Mouse (Mus musculus) brain, embryonic 14.5 days (tissue): ENCODE measurements around the gene Nkain4. TPM values are rescaled to one million over a fixed set of nuclear protein-coding genes. Genes with fewer than 3 reads are reported as not detected.
A peak's percentile ranks its signal among the peaks of the same experiment; 100 is the strongest.

Experiments used
- DNase-seq: peaks from one replicate; pipeline ENCODE4 v3.0.0-alpha.2; 2011; ENCODE audit warnings: low read depth
- CTCF ChIP-seq: fragments of 200-500 bp; IDR thresholded peaks from 2 replicates; pipeline ENCODE4 v1.5.1; 2012; ENCODE audit warnings: inconsistent platforms, mild to moderate bottlenecking, moderate library complexity, borderline replicate concordance; ENCODE audit not compliant: insufficient read depth, insufficient read length; ENCODE audit errors: extremely low read depth
- POLR2A ChIP-seq: fragments of 200-500 bp; IDR thresholded peaks from 2 replicates; pipeline ENCODE4 v1.6.1; 2012; ENCODE audit warnings: mild to moderate bottlenecking, inconsistent platforms, borderline replicate concordance; ENCODE audit not compliant: poor library complexity, insufficient read depth, insufficient read length, severe bottlenecking; ENCODE audit errors: extremely low read depth
- polyA plus RNA-seq: library from polyadenylated mRNA; depleted of rRNA; stranded (reverse); fragments of >200 nt; gene quantifications from 2 replicates; pipeline ENCODE4 v1.2.3, GENCODE M21; 2012

The Nkain4 gene
- polyA plus RNA-seq, 1 experiment: 63.1 TPM

DNA sequence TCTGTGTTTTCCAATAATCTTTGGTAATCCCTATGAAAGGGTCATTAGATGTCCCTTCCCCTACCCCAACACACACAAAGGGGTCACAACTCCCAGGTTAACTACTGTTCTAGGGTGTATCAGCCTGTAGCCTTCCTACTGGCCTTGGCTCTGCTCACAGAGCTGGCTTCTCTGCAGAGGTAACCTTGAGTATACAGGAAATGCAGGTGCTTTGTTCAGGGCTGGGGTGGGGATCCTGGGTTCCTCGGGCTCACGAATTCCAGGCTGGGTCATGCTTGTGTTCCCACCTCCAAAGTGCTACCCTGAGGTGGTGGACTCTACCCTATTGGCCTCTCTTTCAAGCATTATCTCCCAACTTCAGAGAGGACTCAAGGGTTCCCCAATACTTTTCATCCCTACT, 31.1 kb upstream of the Nkain4 start:
- no peak for DNase-seq
- TF ChIP-seq POLR2A: no peak
- TF ChIP-seq CTCF: no peak

DNA sequence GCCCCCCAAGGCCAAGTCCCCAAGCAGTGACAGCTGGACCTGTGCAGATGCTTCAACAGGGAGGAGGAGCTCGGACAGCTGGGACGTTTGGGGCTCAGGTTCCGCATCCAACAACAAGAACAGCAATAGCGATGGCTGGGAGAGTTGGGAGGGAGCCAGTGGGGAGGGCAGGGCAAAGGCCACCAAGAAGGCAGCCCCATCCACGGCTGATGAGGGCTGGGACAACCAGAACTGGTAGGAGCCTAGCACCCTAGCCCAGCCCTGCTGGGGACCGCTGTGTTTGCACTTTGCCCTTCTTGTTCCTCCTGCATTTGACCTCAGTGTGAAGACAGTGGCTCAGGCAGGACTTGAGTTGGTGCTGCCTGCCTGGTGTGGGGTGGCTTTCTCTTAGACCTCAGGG, 26.6 kb upstream of the Nkain4 start:
- no peak for DNase-seq
- TF ChIP-seq POLR2A (no peak), CTCF (no peak)

DNA sequence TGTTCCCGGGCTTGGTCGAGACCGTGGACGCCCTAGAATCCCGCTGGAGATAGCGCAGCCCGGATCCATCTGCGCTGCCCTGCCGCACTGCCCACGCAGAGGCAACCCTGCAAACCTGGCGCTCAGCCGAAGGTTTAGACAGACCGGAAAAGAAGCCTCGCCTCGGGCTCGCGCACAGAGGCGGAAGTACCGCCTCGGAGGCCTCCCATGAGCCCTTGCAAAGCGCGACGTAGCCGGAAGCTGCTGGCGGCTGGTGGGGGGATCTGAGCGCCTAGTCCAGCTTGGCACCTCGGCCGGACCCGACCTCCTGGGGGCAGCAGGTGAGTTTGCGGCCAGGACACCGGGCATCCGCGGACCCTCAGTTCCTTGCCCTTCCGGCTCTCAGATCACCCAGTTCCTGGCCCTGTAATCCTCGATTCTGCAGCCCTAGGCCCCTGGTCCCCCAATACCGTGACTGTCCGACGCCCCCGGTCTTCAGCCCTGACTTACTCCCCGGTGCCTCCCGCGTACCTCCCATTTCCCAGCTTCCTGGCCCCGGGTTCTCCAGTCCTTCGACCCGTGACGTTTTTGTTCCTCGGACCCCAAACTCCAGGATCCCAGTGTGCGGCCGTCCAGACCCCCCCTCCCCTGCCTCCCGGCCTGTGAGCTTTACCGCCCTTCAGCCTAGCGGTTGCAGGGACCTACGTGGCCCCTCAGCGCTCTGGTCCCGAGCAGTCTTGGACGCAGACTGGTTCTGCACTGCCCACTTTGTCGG, 12.7 kb upstream of the Nkain4 start, which contains the start of gene Arfgap1:
Gene Arfgap1, plus strand, starts transcription at position 216 of the 754 bp plus-strand sequence.
- TF ChIP-seq POLR2A (peak; percentile 59; the same call in 1 of the 2 replicates), CTCF (no peak)
- DNase-seq: peak; percentile 96

DNA sequence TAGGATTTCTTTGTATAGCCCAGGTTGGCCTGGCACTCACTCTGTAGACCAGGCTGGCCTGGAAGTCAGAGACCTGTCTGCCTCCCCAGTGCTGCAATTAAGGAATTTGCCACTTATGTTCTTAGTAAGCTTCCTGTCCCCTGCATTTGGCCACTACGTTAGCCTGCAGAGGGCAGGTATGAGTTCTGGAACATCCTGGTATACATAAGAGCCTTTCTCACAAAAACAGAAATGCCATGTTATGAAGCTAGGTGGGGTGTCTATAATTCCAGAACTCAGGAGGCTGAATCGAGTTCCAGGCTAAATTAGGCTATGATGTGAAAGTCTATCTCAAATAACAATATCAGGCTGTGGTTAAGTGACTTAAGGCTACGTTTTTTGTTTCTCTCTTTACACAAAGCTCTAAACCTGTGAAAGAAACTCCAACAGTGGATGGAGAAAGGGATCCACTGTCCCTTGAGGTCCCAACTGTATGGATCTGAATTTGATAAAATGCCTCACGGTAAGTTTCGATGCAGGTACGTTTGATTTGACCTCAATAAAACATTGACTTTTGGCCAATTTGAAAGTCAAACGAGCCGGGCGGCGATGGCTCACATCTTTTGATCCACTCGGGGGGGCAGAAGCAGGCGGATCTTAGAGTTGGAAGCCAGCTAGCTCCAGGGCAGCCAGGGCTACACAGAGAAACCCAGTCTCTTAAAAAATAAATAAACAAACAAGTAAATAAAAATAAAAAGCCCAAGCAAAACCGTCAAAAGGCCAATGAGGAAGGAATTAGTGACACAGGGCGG, 11.8 kb upstream of the Nkain4 start:
- DNase-seq: peak; percentile 61
- no peak for TF ChIP-seq POLR2A
- no peak; the same call in 1 of the 2 replicates for TF ChIP-seq CTCF

DNA sequence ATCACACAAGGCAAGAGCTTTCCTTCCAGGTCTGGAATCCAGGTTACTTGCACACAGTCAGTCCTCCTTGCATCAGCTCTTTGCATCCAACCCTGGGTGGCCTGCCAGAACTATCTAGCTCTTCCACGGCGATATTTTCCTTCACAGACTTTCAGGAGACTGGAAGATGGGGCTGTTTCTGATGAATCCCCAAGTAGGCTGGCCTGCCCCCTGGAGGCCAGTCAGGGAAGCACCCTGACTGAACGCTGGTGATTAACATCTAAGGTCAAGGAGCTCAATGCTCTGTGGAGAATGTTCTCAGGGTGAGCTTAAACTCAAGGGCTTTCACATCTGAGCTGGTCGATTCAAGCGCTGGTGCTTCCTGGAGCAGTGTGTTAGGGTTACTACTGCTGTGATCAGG, 9.5 kb upstream of the Nkain4 start:
- DNase-seq: peak; percentile 76
- TF ChIP-seq CTCF: peak; percentile 94
- TF ChIP-seq POLR2A: no peak

DNA sequence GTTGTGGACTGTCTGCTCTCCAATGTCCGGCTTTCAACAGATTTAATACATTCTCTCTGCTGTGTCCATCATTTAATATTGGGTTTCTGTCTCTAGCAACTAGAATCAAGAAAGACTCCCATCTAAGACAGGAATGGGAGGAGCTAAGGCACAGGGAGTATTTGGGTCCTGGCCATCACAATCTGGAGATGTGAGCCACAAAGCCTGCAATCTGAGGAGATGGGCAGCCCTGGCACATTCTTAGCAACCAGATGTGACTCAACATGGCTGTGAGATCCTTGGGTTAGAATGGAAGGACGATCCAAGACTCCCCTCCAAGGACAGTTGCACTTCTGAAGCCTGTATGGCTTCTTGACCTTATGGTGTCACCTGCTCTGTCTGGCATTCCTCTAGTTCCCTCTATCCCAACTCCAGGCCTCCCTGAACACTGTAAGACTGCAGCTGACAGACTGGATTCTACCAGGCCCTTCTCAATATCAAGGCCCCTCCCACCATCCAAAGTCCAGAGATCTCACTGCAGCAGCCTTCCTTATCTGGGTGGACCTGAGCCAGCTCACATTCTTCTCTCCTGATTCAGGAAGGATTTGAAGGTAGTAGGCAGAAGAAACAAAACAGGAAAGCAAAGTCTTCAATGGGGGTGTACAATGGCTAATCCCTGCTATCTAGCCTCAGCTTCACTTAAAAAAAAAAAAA, 8.3 kb upstream of the Nkain4 start:
- DNase-seq: no peak
- no peak for TF ChIP-seq POLR2A
- no peak for TF ChIP-seq CTCF

DNA sequence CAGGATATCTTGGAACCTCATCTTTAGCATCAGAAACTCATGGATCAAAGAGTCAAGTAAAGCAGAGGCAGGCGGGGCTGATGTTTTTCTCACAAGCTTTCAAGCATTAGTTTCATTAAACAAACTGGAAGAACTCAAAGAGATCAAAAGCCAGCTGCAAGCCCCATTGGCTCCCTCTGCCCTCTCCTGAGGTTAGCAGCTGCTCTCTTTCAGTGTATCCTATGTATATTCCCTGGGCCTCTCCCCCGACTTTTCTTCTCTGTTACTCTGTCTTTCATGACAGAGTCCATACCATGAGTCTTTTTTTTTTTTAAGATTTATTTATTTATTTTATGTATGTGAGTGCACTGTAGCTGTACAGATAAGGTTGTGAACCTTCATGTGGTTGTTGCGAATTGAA, 5.7 kb upstream of the Nkain4 start:
- no peak for DNase-seq
- TF ChIP-seq CTCF: no peak
- TF ChIP-seq POLR2A: no peak

DNA sequence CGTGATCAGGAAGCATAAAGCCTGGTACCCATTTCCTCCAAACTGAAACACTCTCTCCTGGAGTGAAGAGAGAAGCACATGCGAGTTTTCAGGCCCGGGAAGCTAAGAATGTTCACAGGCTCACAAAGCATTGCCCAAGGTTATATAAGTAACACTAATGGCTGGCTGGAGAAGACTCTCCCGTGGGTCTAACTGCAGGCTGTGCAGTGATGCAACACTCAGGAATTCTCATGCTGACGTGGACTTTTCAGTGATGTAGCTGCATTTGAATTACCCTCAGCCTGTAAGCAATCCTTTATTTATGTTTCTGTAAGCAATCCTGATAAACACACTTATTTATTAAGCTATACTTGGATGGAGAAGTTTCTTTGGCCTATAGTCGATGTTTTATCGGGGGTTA, 5.1 kb upstream of the Nkain4 start:
- TF ChIP-seq POLR2A: no peak
- no peak for TF ChIP-seq CTCF
- no peak for DNase-seq

DNA sequence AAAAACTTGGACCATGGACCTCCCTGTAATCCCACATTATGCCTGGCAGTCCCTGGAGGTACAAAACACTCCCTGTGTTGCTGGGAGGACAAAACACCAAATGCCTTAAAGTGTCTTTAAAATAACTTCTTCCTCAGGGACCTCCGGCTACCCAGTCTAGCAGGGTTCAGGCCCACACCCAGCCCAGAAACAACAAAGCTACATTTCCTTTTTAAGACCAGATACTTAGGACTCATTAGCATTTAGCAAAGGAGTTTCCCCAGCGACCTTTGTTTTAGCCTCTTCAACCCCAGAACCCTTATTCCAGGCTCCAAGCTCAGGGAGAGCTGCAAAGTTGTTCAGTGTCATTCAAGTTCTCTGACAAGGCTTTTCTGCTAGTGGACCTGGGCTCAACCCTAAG, 861 bp downstream of the Nkain4 start:
- TF ChIP-seq CTCF (no peak), POLR2A (no peak)
- DNase-seq: peak; percentile 61

DNA sequence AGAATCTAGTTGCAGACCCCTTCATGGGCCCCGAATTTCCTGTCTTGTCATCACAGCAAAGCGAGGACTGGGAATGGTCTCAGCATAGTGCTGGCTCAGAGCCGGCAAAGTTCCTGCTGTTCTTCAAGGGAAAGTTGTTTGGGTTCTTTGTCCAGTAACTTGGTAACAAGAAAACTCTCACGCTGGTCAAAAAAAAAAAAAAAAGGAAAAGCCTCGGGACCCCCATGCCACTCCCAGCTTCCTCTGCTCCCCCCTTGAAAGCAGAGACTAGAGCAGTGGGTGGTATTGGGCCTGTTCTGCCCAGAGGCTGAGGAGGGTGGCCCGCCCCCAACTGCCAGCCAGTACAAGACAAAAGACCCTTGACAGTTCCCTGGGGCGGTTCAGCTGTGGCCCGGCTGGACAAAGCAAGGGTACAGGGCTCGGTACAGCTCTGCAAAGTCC, 1.7 kb downstream of the Nkain4 start:
- TF ChIP-seq CTCF (no peak), POLR2A (no peak)
- DNase-seq: peak; percentile 92

DNA sequence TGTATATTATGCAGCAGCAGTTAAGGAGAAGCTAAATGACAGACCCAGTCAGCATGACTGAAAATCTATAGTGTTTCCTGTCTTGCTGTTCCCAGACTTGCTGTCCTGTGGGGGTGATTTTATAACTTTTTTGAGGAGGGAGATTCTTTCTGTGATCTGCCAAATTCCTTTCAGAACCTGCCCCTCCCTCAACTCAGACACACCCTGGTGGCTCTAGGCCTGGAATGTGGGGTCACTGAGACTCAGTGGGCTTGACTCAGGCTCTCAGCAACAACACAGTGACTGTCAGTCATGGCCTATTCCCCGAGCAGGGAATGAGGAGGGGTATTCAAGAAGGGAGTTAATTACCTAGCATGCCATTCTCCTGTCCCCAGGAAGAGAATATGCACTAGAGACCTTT, 4.6 kb downstream of the Nkain4 start:
- TF ChIP-seq POLR2A (no peak), CTCF (no peak)
- DNase-seq: no peak
